Mouse (Mus musculus) bone marrow, adult 2 months (tissue): ENCODE measurements around the gene Med13.

Experiments used
- CTCF ChIP-seq: fragments of 200-500 bp; IDR thresholded peaks from 2 replicates; pipeline ENCODE4 v1.5.1; 2011; ENCODE audit warnings: low read length, control low read depth; ENCODE audit not compliant: control insufficient read depth, insufficient read depth
- POLR2A ChIP-seq: fragments of 200-500 bp; IDR thresholded peaks from 2 replicates; pipeline ENCODE4 v1.6.1; 2011; ENCODE audit warnings: low read depth, mild to moderate bottlenecking, control low read depth, low read length, borderline replicate concordance; ENCODE audit not compliant: control insufficient read depth

GRCm38 (mm10) chr11:86364709-86365452, 7.5 kb upstream of the Med13 start:
- TF ChIP-seq CTCF (no peak), POLR2A (no peak)
